Mouse (Mus musculus): ENCODE results near the gene Rps25.
A peak's percentile ranks its signal among the peaks of the same experiment; 100 is the strongest.

Gene Rps25

GRCm38 (mm10) chr9:44457035-44457742 lies 50.2 kb downstream of the Rps25 start:
- peak; percentile 32 to 49 for DNase-seq
